Mouse (Mus musculus): ENCODE measurements around the gene Ankrd33.
A peak's percentile ranks its signal among the peaks of the same experiment; 100 is the strongest.

Gene Ankrd33

DNA sequence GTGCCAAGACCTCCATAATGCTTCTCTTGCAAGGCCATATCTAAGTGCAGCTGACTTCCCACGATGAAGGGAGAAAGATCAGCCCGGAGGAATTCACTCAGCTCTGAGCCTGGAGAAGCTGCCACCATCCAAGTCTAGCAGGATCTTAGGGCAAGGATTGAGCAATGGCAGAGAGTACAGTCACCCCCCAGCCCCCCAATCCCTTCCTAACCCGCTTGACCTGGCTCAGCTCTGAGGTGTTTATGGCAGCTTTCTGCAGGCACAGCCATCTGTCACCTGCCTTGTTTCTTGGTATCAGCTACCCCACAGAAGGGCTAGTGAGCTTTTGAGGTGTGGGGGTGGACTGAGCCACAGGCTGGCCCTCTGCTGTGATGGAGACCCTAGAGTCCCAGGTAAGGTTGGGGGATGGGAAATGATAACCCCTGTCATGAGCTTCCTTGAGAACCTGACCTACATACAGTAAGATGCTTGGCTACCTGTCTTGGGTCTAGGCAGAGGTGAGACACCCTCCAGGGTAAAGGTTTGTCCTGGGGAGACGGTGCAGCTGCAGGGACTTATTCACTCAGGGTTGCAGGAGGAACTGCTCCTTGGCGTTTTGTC lies at the start of gene Ankrd33:
Gene Ankrd33, plus strand, starts transcription at position 245 of the 600 bp plus-strand sequence.
- DNase-seq (ENCODE audit: low spot score): no peak

GRCm38 (mm10) chr15:101066364-101066847 lies 49.1 kb upstream of the Ankrd33 start:
- DNase-seq (ENCODE audit: low spot score): no peak

DNA sequence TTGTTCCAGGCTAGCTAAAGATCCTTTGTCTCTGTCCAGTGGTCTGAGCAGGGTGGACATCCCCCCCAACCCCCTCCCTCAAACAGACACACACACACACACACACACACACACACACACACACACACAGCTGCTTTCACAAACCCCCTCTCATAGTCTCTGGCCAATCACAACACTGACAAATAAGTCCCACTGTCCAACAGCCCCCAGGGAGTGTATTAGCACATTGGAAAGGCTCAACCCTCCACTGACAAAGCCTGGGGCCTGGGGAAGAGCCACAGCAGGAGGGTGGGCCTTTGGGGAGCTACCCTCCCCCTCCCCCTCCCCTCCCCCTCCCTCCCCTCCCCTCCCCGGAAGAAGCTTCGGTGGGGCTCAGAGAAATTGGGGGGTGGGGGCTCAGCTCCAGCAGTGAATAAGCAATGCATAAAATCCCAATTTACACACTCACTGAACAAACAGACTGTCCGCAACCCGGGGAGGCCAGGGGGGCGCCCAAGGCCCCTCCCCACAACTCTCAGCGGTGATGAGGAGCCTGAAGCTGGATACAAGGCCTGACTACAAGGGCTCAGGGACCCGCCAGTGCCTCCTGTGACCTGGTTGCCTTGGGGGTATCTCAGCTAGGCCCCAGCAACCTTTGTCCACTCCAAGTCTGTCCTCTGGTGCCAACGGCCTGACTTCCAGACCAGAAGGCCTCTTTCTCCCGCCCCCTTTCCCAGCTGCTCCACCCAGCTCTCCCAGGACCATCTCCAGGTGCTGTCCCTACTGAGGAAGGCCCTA lies 48.4 kb upstream of the Ankrd33 start:
- DNase-seq (ENCODE audit: low spot score): no peak

DNA sequence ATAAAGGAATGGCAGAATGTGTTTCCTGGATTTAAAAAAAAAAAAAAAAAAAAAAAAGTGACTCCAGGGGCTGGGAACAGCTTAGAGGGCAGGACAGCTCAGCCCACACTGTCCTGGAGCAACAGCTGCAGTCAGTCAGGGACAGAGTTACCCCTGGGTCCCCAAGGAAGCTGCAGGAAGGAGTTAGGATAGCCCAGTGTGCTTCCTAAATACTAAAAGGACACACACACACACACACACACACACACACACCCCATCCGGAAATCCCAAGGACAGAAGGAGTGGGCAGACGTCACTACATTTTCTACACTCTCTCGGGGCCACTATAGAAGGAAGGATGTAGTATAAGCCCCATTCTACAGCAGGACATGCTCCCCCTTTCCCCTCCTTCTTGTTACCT lies 47.5 kb upstream of the Ankrd33 start:
- DNase-seq (ENCODE audit: low spot score): no peak

GRCm38 (mm10) chr15:101068671-101069070 lies 46.9 kb upstream of the Ankrd33 start:
- no peak for DNase-seq (ENCODE audit: low spot score)

- no peak for DNase-seq (ENCODE audit: low spot score)
Observed at GRCm38 (mm10) chr15:101069641-101070190, 45.8 kb upstream of the Ankrd33 start.

GRCm38 (mm10) chr15:101070762-101071161 lies 44.8 kb upstream of the Ankrd33 start:
- DNase-seq (ENCODE audit: low spot score): peak; percentile 89

DNA sequence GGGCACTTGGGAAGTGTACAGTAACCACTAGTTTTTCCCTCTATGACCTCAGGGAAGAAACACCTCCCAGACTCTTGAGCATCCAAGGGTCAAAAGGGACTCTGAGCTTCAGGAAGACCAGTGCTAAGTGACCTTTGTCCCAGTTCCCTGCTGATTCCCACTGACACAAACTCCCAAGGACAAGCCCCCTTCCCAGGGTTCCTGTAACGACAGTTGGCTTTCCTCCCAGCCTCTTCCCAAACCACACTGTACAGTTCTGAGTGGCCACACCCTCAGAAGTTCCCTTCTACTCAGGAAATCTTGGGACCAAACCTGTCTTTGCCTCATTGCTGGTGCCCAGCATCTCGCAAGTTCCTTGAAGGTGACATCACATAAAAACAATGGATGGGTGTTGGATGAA lies 42.8 kb upstream of the Ankrd33 start:
- DNase-seq (ENCODE audit: low spot score): no peak

- no peak for DNase-seq (ENCODE audit: low spot score)
Observed at GRCm38 (mm10) chr15:101074067-101074466, 41.5 kb upstream of the Ankrd33 start.

DNA sequence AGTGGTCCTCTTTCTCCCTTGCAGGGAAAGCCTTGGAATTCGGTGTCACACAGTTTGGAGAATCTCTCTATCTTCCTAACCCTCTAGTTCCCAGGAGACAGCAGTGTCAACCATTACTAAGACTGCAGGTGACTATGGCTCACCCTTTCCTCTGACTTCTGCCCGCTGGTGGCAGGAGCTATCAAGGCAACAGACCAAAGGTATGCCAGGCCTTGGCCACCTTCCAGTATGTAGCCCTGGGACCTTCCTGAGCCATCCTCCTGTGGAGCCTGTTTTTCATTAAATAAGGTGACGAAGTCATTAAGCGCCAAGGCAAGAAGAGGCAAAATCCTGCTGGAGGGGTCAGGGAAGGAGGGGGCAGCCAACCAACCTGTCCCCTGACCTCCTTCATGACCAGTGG lies 40.4 kb upstream of the Ankrd33 start:
- no peak for DNase-seq (ENCODE audit: low spot score)

DNA sequence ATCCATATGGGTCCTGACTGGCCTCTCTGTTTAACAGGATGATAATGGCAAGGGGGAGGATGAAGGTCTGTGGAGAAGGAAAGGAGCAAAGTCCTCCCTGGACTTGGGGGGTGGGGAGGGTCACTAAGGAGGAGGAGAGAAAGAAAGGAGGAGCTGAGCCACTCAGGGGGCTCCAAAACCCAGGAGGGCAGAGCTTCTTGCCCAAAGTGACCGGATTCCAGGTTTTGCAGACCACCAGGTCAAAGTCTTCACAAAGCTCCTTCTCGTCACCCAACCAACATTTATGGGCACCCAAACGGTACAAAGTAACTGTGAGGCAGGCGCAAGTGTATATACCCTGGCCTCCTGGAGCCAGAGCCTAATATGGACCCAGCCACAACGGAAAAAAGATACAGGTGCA lies 39.9 kb upstream of the Ankrd33 start:
- no peak for DNase-seq (ENCODE audit: low spot score)

- no peak for DNase-seq (ENCODE audit: low spot score)
Observed at GRCm38 (mm10) chr15:101076071-101077000, 39.2 kb upstream of the Ankrd33 start.

GRCm38 (mm10) chr15:101077001-101077812 lies 38.3 kb upstream of the Ankrd33 start:
- DNase-seq (ENCODE audit: low spot score): no peak

DNA sequence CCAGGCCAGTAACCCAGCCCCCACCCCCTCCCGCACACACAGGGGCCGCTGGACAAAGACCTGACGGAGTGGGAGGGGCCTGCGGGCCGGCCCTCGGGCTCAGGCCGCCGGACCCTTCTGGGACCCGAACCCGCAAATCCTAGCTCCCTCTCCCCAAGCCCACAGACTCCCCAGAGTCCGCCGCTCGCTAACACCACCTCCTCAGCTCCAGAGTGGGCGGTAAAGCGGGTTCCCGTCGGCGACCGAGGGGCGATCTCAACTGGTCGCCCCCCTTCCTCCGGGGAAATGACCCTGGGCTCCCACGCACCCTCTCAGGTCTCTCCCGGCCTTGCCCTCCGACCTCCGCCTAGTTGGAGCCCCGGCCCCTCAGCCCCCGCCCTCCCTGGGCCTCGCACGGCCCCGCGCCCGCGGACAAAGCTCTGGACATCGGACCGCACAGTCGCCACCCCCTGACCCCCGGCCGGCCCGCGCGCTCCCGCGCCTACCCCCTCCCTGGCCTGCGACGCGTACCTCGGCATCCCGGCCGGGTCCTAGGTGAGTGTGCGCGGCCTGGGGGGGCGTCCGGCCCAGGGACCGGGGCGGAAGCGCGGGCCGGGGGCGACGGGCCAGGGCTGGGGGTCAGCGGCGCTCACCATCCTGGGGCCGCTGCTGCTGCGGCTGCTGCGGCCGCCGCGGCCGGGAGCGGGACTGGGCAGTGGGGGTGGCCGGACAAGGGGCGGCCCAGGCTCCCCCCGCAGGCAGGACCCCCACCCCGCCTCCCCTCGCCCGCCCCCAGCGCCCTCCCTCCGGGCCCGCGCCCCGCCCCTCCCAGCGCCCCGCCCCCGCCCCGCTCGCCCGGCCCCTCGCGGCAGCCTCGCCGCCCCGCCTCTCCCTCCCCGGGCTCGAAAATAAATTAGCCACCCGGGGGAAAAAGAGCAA lies 37.5 kb upstream of the Ankrd33 start, which contains the start of gene Fignl2:
Gene Fignl2, minus strand, starts transcription at position 755 of the 918 bp plus-strand sequence.
- no peak for DNase-seq (ENCODE audit: low spot score)

DNA sequence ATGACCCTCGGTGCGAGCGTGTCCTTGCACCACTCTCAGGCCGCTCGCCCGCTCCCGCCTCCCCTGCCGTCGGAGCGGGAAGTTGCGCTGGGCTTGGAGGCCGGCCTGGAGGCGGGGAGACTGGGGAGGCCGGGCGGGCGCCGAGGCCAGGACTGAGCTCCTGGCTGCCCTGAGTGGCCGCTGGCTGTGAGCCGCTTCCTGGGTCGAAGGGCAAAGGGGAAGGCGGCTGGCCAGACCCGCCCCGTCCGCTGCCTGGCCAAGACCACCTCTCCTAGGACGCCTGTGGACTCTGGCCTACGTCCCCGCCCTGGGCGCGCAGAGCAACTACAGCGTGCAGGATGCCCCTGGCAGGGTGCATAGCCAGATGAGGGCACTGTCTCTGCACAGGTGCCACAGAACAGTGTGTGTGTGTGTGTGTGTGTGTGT lies 36.8 kb upstream of the Ankrd33 start:
- DNase-seq (ENCODE audit: low spot score): peak; percentile 84

DNA sequence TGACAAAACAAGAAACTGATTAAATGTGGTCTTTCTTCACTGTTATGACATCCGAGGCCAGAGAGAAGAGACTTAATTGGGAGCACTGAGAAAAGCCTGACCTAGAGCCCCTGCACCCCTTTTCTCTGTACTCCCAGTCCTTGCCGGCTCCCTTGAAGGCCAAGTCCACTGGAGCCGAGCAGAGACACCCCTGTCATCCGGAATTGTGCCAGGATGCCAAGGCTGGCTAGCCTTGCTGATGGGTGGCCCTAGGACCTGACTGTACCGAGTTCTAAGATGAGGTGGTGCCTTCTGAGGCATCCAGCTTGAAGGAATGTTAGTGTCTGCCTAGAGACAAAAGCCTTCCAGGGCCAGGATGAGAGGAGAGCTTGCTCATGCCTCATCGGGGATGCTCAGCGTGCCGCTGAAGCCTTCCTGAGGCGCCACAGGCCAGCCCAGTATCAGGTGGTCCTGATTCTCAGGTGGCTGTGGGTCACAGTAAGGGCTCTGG lies 35.5 kb upstream of the Ankrd33 start:
- DNase-seq (ENCODE audit: low spot score): no peak

DNA sequence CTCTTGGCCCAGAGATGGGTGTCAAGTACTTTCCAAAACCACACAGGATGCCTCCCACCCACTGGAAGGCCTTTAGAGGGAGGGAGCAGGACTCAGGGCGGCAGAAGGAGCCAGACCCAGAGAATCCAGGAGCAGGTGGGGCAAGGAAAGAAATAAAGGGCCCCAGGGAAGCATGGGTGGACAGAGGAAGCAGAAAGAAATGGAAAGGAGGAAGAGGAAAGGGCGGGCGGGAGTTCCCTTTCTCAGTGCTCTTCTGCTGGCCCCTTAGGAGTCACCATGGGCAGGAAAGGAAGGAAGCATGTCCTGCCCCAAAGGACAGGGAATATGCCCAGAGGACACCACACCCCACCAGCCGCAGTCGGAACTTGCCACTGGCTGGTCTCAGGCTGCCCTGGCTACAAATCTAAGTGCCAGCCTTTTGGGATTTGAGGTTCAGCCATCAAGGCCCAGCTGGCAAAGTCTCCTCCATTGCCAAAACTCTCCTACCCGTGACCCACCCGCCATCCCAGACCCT lies 34.5 kb upstream of the Ankrd33 start:
- no peak for DNase-seq (ENCODE audit: low spot score)

- DNase-seq (ENCODE audit: low spot score): no peak
Observed at GRCm38 (mm10) chr15:101082236-101082635, 33.3 kb upstream of the Ankrd33 start.

DNA sequence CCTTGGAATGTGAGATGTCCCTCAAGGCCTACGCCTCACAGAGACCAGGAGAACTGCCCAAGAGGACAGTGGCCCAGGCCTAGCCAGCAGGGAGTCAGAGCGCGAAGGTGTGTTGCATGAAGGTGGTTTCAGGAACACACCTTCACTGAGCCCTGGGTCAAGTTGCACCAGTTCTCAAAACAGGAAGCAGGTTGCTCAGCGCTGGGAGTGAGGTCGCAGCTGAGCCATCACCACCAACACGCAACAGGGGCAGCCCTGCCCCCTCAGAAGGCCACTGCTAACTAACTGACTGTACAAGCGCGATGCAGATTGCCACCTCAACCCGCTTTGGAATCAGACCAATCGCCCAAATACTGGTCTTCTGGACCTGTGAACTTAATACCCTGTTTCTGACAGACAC lies 31.1 kb upstream of the Ankrd33 start:
- DNase-seq (ENCODE audit: low spot score): no peak

DNA sequence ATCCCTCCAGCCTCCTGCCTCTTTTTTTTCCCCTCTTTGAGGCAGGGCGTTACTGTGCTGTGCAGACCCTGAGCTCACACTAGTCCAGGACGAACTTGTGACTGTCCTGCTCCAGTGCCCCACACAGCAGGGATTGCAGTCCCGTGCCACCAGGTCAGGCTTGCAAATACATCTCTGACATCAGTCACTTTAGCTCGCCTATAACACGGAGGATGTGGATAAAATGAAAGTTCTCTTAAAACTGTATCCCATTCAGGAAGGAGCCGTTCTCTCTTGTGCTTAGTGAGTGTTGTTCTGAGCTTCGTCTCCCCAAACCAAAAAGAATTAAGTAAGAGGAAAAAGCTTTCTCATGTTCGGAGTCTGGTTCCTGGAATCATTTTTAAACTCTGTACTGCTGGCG lies 29.1 kb upstream of the Ankrd33 start:
- no peak for DNase-seq (ENCODE audit: low spot score)

Measured in urinary bladder, postnatal 14 days (tissue).